Comparison of ENCODE assay signal across 9 mouse cellular contexts in the genomic region with DNA sequence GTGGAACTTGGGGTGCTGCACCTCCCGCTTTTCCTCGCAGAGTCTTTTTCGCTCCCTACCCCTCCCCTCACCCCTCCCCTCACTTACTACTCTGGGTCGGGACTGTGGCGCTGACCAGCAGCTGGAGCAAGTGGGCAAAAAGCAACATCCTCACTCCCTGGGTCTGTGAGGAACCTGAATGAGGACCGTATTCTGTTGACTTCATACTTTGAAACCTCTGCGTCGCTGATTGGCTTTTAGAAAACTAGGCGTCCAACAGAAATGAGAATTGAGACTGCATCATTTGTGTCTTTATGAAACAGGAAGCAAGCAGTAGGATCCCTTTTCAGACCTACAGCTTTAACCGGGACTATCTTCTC. TPM values are rescaled to one million over a fixed set of nuclear protein-coding genes. Genes with fewer than 3 reads are reported as not detected.
A peak's percentile ranks its signal among the peaks of the same experiment; 100 is the strongest.
DNase-seq lines count a peak whose midpoint lies in the region; ATAC-seq and TF ChIP-seq lines count a peak whose summit lies in the region.
"Not testable (repeated sequence)": the region's sequence is repeated elsewhere in the genome, so short reads cannot be mapped to it uniquely, and the experiment has no call there.
"Had no signal": no experiment of that assay in that cellular context is flagged by ENCODE, and none has a peak within 500 bp of the region (broad histone marks: within the 10 kb centered on the region; RNA-seq: fewer than 3 reads in every experiment).

No protein-coding gene starts in this region.

- 0% methylated on average over 10 of the region's 10 CpGs for WGBS in bone marrow, adult 2 months
- WGBS in heart, embryonic 14.5 days = 4% methylated on average over 10 of the region's 10 CpGs
- WGBS in liver, adult 2 months = 2% methylated on average over 10 of the region's 10 CpGs
- WGBS in midbrain, embryonic 10.5 days = 3% methylated on average over 10 of the region's 10 CpGs

- H3K4me2 ChIP-seq in heart, embryonic 14.5 days (ENCODE audit: low read length) = peak overlapping the region; percentile 64

- H3K9ac ChIP-seq in heart, embryonic 14.5 days (ENCODE audit: low read length) = not testable (repeated sequence)
- H3K9ac ChIP-seq in liver, adult 2 months (ENCODE audit: low read depth, low read length) = peak overlapping the region; percentile 27

- peak overlapping the region; percentile 51 for H3K4me3 ChIP-seq in bone marrow, adult 2 months (replicated peaks; ENCODE audit: control insufficient read depth, low read depth, low read length)
- peak overlapping the region; percentile 12 to 31 for H3K4me3 ChIP-seq in heart, embryonic 14.5 days (ENCODE audit: control insufficient read depth in 1 of 2, insufficient read depth in 1 of 2, low read depth in 1 of 2, low read length in 2 of 2)
- peak overlapping the region; percentile 54; the same call in 1 of the 2 replicates for H3K4me3 ChIP-seq in liver, adult 2 months (ENCODE audit: insufficient read depth, low read depth, low read length)
- peak overlapping the region; percentile 58 for H3K4me3 ChIP-seq in midbrain, embryonic 10.5 days

- not testable (repeated sequence) for H3K36me3 ChIP-seq in heart, embryonic 14.5 days (ENCODE audit: control insufficient read depth, insufficient read depth, low read length); liver, adult 2 months (ENCODE audit: control insufficient read depth, insufficient read depth, low read length); midbrain, embryonic 10.5 days

- not testable (repeated sequence) for H3K4me1 ChIP-seq in bone marrow, adult 2 months (ENCODE audit: control insufficient read depth, insufficient read depth, low read length); heart, embryonic 14.5 days (ENCODE audit: control insufficient read depth in 2 of 2, insufficient read depth in 2 of 2, low read length in 2 of 2); liver, adult 2 months (ENCODE audit: control insufficient read depth, insufficient read depth, low read length)
- H3K4me1 ChIP-seq in midbrain, embryonic 10.5 days = peaks cover 16% of the 10 kb centered on the region

- 0 out of 2 replicates have a peak, but pooled peaks have one; percentile 36 for ATAC-seq in erythroblast, adult 5-6 weeks (replicated peaks; ENCODE audit: low FRiP score, poor library complexity, severe bottlenecking)
- not testable (repeated sequence) for ATAC-seq in heart, embryonic 14.5 days (ENCODE audit: insufficient number of reproducible peaks, insufficient read depth, low FRiP score, low read depth)

- DNase-seq in CD4-positive helper T cell, adult 2 months (ENCODE audit: low read depth, low spot score) = peak; percentile 86
- peak; percentile 65 for DNase-seq in kidney, adult 9 months
- peak; percentile 55 for DNase-seq in liver, adult 2 months (ENCODE audit: extremely low read depth, low read depth, low spot score)
- peak; percentile 33 for DNase-seq in midbrain, embryonic 10.5 days (ENCODE audit: low spot score)
- peak; percentile 43 to 48 for DNase-seq in right cerebral cortex, postnatal 10 days (ENCODE audit: low spot score in 2 of 2)

- not testable (repeated sequence) for H3K9me3 ChIP-seq in heart, embryonic 14.5 days (ENCODE audit: control insufficient read depth, low read length); midbrain, embryonic 10.5 days (replicated peaks)

- peaks cover 24% of the 10 kb centered on the region for H3K27me3 ChIP-seq in heart, embryonic 14.5 days (ENCODE audit: control insufficient read depth, insufficient read depth, low read length)
- H3K27me3 ChIP-seq in liver, adult 2 months (ENCODE audit: control insufficient read depth, insufficient read depth, low read length) = not testable (repeated sequence)
- peaks cover 43% of the 10 kb centered on the region for H3K27me3 ChIP-seq in midbrain, embryonic 10.5 days (ENCODE audit: low read depth, poor library complexity, severe bottlenecking)

- TF ChIP-seq CTCF in bone marrow, adult 2 months (IDR thresholded peaks at IDR 0.05; ENCODE audit: control insufficient read depth, insufficient read depth, low read length); liver, adult 2 months (IDR thresholded peaks at IDR 0.05; ENCODE audit: low read depth, low read length): not testable (repeated sequence)

- TF ChIP-seq POLR2A in bone marrow, adult 2 months (IDR thresholded peaks at IDR 0.05; ENCODE audit: borderline replicate concordance, control insufficient read depth, low read depth, low read length) = peak; percentile 8; the same call in 1 of the 2 replicates
- not testable (repeated sequence) for TF ChIP-seq POLR2A in liver, adult 2 months (IDR thresholded peaks at IDR 0.05; ENCODE audit: extremely low read depth, insufficient read depth, low read length)

- not testable (repeated sequence) for H3K27ac ChIP-seq in bone marrow, adult 2 months (ENCODE audit: control insufficient read depth, insufficient read depth, low read depth, low read length, poor library complexity); heart, embryonic 14.5 days (replicated peaks in 1 of 2; ENCODE audit: control insufficient read depth in 1 of 2, insufficient read depth in 1 of 2, low read depth in 2 of 2, low read length in 2 of 2); liver, adult 2 months (replicated peaks; ENCODE audit: insufficient read depth, low read depth, low read length); midbrain, embryonic 10.5 days (replicated peaks)

- H3K79me2 ChIP-seq in liver, adult 2 months (ENCODE audit: control insufficient read depth, insufficient read depth, low read length) = not testable (repeated sequence)

RNA-seq across cellular contexts. Expression of gene Gm19684, which starts 10.0 kb away (rescaled TPM):
- polyA plus RNA-seq in bone marrow, adult 2 months (2011; ENCODE audit: insufficient read depth, insufficient read length, low replicate concordance, missing spikeins) = 1.2 TPM in 1 of 2 replicates, not detected in the other
- total RNA-seq in erythroblast, adult 5-6 weeks (2015; ENCODE audit: low replicate concordance) = 1.5 TPM in 1 of 2 replicates, not detected in the other
- 0.84 TPM in 1 of 2 replicates, not detected in the other for total RNA-seq in erythroblast, adult 5-6 weeks (2017; ENCODE audit: low replicate concordance)
- polyA plus RNA-seq in heart, embryonic 14.5 days (2014; fragmentation: Nextera tagmentation; extraction: Ambion mirVana) = not detected in 2 replicates
- total RNA-seq in liver, adult 2 months (2014; rRNA removed) = 0.18 and 0.47 TPM in 2 replicates
- polyA plus RNA-seq in liver, adult 2 months (2012; rRNA removed) = 0.10 and 0.11 TPM in 2 replicates
- not detected in 2 replicates for polyA plus RNA-seq in midbrain, embryonic 10.5 days (2016; fragmentation: Nextera tagmentation; extraction: Ambion mirVana)
- total RNA-seq: heart, postnatal 14 days had no signal

RNA-seq across cellular contexts. Expression of gene Gm7030, which starts 17.7 kb away (rescaled TPM):
- not detected in 2 replicates for polyA plus RNA-seq in bone marrow, adult 2 months (2011; ENCODE audit: insufficient read depth, insufficient read length, low replicate concordance, missing spikeins)
- total RNA-seq in erythroblast, adult 5-6 weeks (2015; ENCODE audit: low replicate concordance) = not detected in 2 replicates
- total RNA-seq in erythroblast, adult 5-6 weeks (2017; ENCODE audit: low replicate concordance) = not detected in 2 replicates
- not detected in 2 replicates for polyA plus RNA-seq in heart, embryonic 14.5 days (2014; fragmentation: Nextera tagmentation; extraction: Ambion mirVana)
- total RNA-seq in liver, adult 2 months (2014; rRNA removed) = not detected in 2 replicates
- polyA plus RNA-seq in liver, adult 2 months (2012; rRNA removed) = not detected in 2 replicates
- polyA plus RNA-seq in midbrain, embryonic 10.5 days (2016; fragmentation: Nextera tagmentation; extraction: Ambion mirVana) = not detected in 2 replicates
- total RNA-seq: heart, postnatal 14 days had no signal

RNA-seq across cellular contexts. Expression of gene Gm11127, which starts 53.3 kb away (rescaled TPM):
- not detected in 2 replicates for polyA plus RNA-seq in bone marrow, adult 2 months (2011; ENCODE audit: insufficient read depth, insufficient read length, low replicate concordance, missing spikeins)
- total RNA-seq in erythroblast, adult 5-6 weeks (2015; ENCODE audit: low replicate concordance) = not detected in 2 replicates
- total RNA-seq in erythroblast, adult 5-6 weeks (2017; ENCODE audit: low replicate concordance) = not detected in 2 replicates
- polyA plus RNA-seq in heart, embryonic 14.5 days (2014; fragmentation: Nextera tagmentation; extraction: Ambion mirVana) = not detected in 2 replicates
- total RNA-seq in liver, adult 2 months (2014; rRNA removed) = 0.13 TPM in 1 of 2 replicates, not detected in the other
- polyA plus RNA-seq in liver, adult 2 months (2012; rRNA removed) = 0.06 TPM in 1 of 2 replicates, not detected in the other
- not detected in 2 replicates for polyA plus RNA-seq in midbrain, embryonic 10.5 days (2016; fragmentation: Nextera tagmentation; extraction: Ambion mirVana)

RNA-seq across cellular contexts. Expression of gene Gm8909, which starts 56.8 kb away (rescaled TPM):
- 3.0 TPM in 1 of 2 replicates, not detected in the other for polyA plus RNA-seq in bone marrow, adult 2 months (2011; ENCODE audit: insufficient read depth, insufficient read length, low replicate concordance, missing spikeins)
- total RNA-seq in erythroblast, adult 5-6 weeks (2015; ENCODE audit: low replicate concordance) = not detected in 2 replicates
- not detected in 2 replicates for total RNA-seq in erythroblast, adult 5-6 weeks (2017; ENCODE audit: low replicate concordance)
- polyA plus RNA-seq in heart, embryonic 14.5 days (2014; fragmentation: Nextera tagmentation; extraction: Ambion mirVana) = not detected in 2 replicates
- total RNA-seq in liver, adult 2 months (2014; rRNA removed) = not detected in 2 replicates
- not detected in 2 replicates for polyA plus RNA-seq in liver, adult 2 months (2012; rRNA removed)
- polyA plus RNA-seq in midbrain, embryonic 10.5 days (2016; fragmentation: Nextera tagmentation; extraction: Ambion mirVana) = 0.22 TPM in 1 of 2 replicates, not detected in the other
- total RNA-seq: heart, postnatal 14 days had no signal

Comparison
In these comparisons a context has a peak if more than half of its experiments do, and no peak if none do; other contexts are left out.
1. DNase-seq: peak in every context shown above with its lines; median percentile 86 in CD4-positive helper T cell, adult 2 months; 65 in kidney, adult 9 months; 55 in liver, adult 2 months; 46 in right cerebral cortex, postnatal 10 days; 33 in midbrain, embryonic 10.5 days.